Mouse (Mus musculus) cortical plate, adult 2 months (tissue): Measurements from ENCODE around the gene Coq2.

Source experiments
- CTCF ChIP-seq: fragments of 200-500 bp; IDR thresholded peaks from 2 replicates; pipeline ENCODE4 v1.5.1; 2011; ENCODE audit warnings: mild to moderate bottlenecking, control low read depth, low read length; ENCODE audit not compliant: insufficient read depth; ENCODE audit errors: extremely low read depth
- POLR2A ChIP-seq: fragments of 200-500 bp; IDR thresholded peaks from 2 replicates; pipeline ENCODE4 v1.6.1; 2011; ENCODE audit warnings: mild to moderate bottlenecking, low read length, control low read depth; ENCODE audit not compliant: insufficient read depth; ENCODE audit errors: extremely low read depth

DNA sequence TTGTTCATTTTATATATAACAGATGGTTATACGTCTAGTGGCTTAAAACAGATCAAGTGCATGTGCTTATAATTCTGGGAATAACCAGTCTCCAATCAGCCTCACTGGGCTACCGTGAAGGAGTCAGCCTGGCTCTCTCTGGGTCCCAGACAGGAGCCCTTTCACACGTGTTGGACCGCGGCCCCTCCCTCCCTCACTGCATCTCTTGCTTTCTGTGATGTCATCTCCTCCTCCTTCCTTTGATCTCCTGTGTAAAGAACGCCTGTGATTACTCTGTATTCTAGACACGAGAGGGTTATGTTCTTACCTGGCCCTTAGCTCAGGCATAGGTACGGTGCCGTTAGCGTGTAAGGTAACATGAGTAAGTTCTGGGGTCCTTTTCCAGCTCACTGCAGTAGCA, 23.5 kb downstream of the Coq2 start:
- no peak for TF ChIP-seq CTCF
- no peak for TF ChIP-seq POLR2A
